Mouse (Mus musculus) MEL-GATA-1-ER (cell line): Measurements from ENCODE around the gene Utrn.

ENCODE experiments used
- DNase-seq: peaks from one replicate; pipeline ENCODE4 v3.0.0-alpha.2; 2012; ENCODE audit warnings: low read depth; ENCODE audit errors: extremely low read depth

Gene Utrn

GRCm38 (mm10) chr10:12803939-12804338 lies 65.2 kb downstream of the Utrn start:
- no peak for DNase-seq

- DNase-seq: no peak
These were observed 69.7 kb downstream of the Utrn start for GRCm38 (mm10) chr10:12799416-12799815.

DNA sequence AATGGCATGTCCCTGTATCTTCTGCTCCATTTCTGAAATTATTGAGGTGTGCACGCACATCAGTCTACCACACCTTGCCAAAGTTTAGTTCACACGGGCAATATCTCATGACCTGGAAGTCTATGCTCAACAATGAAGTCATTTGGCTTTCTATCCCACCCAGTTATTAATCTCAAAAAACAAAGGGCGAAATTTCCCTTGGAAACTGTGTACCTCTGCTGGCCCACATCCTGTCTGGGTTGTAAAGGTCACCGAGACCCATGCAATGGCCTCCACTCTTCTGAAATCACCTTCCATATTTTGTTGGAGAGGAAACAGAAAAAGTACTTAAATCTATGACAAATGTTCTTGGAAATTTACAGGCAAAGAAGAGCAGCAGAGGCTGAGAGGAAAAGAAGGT lies 70.9 kb downstream of the Utrn start:
- DNase-seq: no peak

- DNase-seq: no peak
These were observed 72.7 kb downstream of the Utrn start for GRCm38 (mm10) chr10:12796510-12796840.

DNA sequence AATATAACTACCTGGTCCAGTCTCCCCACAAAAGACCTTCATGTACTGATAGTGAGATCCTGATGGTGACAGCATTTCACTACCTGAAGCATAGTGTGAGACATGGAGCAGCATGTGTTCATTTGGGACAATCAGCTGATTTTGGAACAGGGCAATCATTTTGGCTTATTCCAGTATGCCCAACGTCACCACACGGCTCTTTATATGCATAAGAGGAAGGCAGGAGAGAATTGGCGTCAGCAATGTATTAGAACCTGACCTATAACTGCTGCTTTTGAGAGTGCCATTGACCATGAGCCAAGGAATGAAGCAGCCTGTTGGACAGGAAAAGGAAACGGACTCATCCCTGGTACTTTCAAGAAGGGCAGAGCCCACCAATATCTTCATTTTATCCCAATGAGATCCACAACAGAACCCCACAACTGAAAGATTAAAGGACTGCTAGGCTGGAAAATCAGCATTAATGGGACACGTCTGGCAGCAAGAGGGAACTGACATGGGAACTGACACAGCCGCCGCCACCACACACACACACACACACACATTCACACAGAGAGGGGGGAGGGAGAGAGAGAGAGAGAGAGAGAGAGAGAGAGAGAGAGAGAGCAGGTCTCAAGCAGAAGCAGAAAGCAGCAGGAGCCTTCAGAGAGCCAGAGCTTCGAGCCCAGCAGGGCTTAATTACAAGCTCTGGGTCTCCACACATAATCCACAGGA lies 73.2 kb downstream of the Utrn start:
- no peak for DNase-seq

DNA sequence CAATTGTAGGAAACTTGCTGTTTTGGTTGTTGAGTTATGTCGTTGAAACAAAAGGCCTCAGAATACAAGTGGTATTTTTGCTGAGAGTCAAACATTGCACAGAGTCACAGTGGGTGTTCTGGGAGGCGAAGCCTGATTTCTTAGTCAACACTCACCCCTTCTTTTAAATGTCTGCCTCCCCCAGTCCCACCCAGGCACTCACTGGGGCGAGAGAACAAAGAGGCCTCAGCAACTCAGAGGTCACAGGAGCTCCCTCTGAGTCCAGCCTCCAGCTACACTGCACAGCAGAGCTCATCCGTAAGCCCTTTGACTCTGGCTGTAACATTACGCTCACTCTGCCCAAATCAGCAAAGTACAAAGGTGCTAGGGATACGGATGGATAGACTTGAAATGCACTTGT lies 77.1 kb downstream of the Utrn start:
- DNase-seq: no peak

DNA sequence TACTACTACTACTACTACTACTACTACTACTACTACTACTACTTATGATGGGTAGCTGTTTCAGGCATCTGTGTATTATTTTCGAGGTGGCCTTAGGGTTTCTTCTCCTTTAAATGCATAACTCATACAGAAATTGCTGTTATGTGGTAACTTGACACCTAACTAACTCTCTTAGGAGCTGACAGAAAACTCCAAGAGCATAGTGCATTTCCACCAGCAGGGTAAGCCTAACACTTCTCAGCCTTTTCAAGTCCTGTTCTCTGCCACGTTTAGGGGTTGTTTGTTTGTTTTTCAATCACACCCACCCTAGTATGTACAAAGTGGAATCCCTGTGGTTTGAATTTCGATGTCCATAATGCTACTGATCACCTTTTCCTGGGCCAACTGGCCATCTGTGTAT lies 78.3 kb downstream of the Utrn start:
- DNase-seq: no peak

- no peak for DNase-seq
These were observed 80.6 kb downstream of the Utrn start for GRCm38 (mm10) chr10:12788529-12788928.

GRCm38 (mm10) chr10:12787965-12788364 lies 81.2 kb downstream of the Utrn start:
- no peak for DNase-seq

- no peak for DNase-seq
These were observed 83.9 kb downstream of the Utrn start for GRCm38 (mm10) chr10:12785299-12785698.

DNA sequence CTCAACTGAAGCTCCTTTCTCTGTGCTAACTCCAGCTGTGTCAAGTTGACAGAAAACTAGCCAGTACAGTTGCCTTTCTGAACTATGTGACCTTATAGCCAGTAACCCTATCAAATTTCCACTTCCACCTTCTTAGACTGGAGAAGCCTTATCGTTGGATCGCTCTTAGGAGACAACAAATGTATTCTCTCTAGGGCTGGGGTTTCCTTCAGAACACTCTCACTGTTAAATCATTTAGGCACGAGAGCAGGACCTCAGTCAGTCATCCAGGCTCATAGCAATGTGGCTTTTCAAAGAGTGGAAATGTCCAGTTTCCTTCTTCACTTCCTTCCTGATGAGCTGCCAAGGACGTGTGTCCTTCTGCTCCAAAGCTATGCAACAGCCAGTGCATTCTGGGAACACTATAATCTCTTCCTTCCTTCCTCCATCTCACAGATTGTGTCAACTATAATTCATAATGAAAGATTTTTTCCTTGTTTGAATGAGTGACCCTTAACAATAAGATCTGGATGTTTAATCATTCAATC lies 87.7 kb downstream of the Utrn start:
- no peak for DNase-seq

GRCm38 (mm10) chr10:12773178-12773577 lies 96.0 kb downstream of the Utrn start:
- no peak for DNase-seq

DNA sequence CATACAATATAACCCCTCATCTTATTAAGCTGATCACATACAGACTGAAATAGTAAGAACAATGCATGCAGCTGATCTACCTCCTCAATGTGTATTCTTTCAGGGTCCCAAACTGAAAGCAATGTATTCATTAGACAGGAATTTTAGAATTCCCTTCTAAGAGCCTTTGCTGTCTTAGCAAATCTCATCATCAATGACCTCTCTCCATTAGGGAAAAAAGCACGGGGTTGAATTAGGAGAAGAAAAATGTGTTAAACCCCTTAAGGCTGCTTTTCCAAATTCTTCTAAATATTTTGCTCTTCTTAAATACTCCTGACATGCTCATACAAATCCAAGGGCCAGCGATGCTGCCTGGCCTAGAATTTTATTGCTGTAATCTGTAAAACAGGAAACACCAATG lies 97.7 kb downstream of the Utrn start:
- no peak for DNase-seq

- DNase-seq: no peak
These were observed 106.5 kb downstream of the Utrn start for GRCm38 (mm10) chr10:12762668-12763067.

GRCm38 (mm10) chr10:12758702-12758988 lies 110.5 kb downstream of the Utrn start:
- no peak for DNase-seq

DNA sequence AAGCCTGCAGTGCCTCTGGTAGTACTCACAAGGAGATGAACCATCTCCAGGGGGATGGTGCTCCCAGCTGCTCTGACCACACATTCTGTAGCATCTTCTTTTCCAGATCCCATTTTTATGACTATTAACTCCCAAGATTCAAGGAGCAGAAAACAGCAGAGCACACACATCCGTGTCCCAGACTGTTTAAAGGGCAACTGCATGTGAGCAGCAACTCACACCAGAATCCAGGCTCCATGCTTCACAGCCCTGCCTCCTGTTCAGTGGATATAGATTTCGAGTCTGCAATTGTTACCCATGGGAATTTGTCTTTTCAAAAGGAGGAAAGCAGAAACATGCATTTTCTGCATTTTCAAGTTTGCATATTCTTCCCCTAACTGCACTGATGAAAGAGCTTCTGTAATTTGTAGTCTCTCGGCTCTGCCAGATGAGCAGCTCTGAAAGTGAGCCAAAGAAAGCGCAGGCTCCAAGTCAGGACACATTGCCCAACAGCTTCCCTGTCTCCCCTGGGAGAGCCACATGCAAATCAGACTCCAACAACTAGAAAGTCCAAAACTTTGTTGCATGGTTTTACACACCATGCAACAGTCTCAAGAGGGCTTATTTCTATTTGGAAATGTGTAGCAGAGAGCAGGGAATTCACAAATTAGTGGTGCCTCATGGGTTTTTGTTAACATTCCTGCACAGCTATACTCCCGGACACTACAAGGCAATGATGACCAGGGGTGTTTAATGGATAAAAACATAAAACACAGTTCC lies 111.0 kb downstream of the Utrn start:
- DNase-seq: no peak

GRCm38 (mm10) chr10:12756692-12757091 lies 112.5 kb downstream of the Utrn start:
- DNase-seq: no peak

- no peak for DNase-seq
These were observed 114.3 kb downstream of the Utrn start for GRCm38 (mm10) chr10:12754911-12755310.

DNA sequence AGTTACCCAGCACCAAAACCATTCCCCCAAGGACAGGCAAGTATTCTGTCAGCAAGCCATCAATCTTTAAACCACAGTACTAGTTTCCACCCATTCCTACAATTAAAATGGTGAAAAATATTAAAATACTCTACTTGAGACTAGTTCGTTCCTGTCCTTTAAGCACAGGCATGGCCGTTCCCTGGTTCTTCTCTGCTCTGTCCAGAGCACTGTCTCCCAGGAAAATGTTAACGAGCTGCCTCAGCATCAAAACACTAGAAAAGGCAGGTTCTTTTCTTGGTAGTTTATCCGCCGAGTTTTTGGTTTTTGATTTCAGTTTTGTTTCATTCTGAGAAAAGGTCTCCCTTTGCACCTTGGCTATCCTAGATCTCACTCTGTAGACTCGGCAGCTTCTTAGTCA lies 115.0 kb downstream of the Utrn start:
- no peak for DNase-seq

- no peak for DNase-seq
These were observed 125.4 kb downstream of the Utrn start for GRCm38 (mm10) chr10:12743717-12744116.

DNA sequence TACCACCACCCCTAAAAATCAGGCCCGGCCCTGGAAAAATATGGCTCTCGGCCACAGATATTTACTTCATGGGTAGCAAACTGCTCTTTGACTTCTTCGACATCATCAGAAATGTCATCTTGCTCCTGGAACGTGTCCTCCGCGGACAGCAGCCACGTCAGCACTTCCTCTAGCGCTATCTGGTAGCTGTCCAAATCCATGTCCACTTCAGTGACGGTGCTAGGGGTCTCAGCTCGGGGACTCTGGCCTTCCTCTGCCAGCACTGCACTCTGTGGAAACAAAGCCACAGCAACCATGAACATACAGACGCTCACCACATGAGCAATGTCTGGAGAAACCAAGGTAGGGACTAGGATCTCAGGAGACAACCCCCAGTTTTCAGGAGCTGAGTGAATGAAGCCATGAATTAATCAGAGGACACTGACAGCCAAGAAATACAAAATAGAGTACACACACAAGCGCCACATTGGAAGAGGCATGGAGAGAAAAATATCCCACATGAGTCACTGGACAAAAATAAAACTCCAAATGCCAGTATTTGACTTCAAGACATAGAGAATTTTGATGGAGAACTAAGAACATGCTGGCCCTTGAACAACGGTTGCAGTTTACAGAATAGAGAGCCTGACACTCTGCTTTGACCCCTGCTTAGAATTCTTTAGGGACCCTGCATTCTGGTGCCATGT lies 129.7 kb downstream of the Utrn start:
- DNase-seq: no peak

DNA sequence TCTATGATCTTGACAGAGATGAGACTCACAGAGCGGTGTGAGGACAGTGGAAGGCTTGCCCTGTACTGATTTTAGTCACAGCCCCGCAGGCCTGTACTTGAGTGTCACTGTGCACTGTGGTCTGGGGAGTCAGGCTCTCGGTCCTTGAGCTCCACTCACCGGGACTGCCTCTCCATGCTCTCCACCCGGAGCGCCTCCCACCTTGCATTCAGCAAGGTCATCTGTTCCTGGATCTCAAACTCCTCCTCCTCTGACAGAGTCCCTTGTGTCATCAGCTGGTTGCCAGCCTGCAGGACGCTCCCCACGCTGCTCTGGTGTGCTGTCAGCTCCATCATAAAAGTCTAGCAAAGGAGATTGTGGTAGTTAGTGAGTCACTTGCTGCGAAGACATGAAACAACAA lies 131.2 kb downstream of the Utrn start:
- no peak for DNase-seq
